Mouse (Mus musculus) brain, embryonic 14.5 days (tissue): ENCODE results near the gene Ccdc60. TPM values are rescaled to one million over a fixed set of nuclear protein-coding genes. Genes with fewer than 3 reads are reported as not detected.
A peak's percentile ranks its signal among the peaks of the same experiment; 100 is the strongest.
"Not testable (repeated sequence)": the region's sequence is repeated elsewhere in the genome, so short reads cannot be mapped to it uniquely, and the experiment has no call there.

Experiments used
- DNase-seq: peaks from one replicate; pipeline ENCODE4 v3.0.0-alpha.2; 2011; ENCODE audit warnings: low read depth
- CTCF ChIP-seq: fragments of 200-500 bp; IDR thresholded peaks from 2 replicates; pipeline ENCODE4 v1.5.1; 2012; ENCODE audit warnings: inconsistent platforms, mild to moderate bottlenecking, moderate library complexity, borderline replicate concordance; ENCODE audit not compliant: insufficient read depth, insufficient read length; ENCODE audit errors: extremely low read depth
- POLR2A ChIP-seq: fragments of 200-500 bp; IDR thresholded peaks from 2 replicates; pipeline ENCODE4 v1.6.1; 2012; ENCODE audit warnings: mild to moderate bottlenecking, inconsistent platforms, borderline replicate concordance; ENCODE audit not compliant: poor library complexity, insufficient read depth, insufficient read length, severe bottlenecking; ENCODE audit errors: extremely low read depth
- polyA plus RNA-seq: library from polyadenylated mRNA; depleted of rRNA; stranded (reverse); fragments of >200 nt; gene quantifications from 2 replicates; pipeline ENCODE4 v1.2.3, GENCODE M21; 2012; rRNA removed

The Ccdc60 gene
- polyA plus RNA-seq: 1.2 and 2.7 TPM in 2 replicates

DNA sequence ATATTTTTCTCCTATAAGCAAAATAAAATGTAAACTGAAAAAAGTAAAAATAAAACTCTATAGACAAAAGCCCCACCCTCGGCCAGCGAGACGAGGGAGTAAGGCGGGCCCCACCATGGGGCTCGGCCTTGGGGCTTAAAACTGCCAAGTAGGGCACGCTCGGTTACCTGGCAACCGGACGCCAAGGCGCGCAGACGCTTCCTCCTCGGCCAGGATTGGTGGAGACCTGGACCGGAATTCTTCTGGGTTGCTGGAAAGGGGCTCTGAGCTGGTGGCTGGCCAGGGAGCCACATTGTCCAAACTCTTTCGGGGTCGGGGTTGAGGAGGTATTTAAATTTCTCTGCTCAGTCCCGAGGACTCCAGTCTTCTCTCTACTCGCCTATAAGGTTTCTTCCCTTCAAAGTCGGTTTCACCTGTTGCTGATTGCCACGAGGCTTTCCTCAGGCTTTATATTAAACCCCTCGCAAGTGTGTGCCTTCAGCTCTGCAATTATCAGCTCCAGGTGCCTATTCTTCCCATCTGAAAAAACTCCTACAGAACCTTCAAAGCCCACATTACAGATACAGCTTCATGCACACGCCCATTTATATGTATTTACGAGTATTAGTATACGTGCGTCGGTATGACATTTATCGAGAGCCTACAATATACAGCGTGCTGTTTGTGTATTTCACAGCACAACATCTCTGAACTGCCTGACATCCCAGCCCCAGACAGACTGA is at the start of gene Ccdc60:
Gene Ccdc60 (minus strand): TSS at position 137 of the 722 bp plus-strand sequence.
- peak; percentile 88 for DNase-seq
- TF ChIP-seq CTCF: no peak
- no peak for TF ChIP-seq POLR2A

DNA sequence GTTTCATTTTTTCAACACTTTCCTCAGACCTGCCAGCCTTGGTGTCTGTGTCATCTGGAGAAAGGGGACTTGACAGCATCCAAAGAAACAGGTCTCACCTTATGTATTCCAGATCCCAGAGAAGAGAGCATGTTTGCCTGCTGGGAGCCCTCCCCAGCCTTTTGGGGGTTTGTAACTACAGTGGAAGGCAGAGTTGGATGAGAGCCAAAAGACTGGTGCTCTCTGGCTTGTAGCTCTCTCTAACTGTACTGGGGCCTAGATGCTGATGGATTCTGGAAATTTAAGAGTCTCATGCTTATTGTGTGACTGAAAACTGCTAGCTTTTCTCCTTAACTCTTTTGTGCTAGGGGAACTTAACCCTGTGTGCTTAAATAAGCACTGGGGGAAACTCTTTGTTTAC is 47.4 kb upstream of the Ccdc60 start:
- peak; percentile 79 for DNase-seq
- TF ChIP-seq POLR2A (no peak), CTCF (no peak)

DNA sequence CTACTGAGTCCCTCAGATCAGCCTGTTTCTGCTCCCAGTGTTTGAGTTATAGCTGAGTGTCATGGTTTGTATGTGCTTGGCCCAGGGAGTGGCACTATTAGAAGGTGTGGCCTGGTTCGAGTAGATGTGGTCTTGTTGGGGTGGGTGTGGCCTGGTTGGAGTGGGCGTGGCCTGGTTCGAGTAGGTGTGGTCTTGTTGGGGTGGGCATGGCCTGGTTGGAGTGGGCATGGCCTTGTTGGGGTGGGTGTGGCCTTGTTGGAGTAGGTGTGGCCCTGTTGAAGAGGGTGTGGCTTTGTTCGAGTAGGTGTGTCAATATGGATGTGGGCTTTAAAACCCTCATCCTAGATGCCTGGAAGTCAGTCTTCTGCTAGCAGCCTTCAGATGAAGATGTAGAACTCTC is 40.1 kb upstream of the Ccdc60 start:
- TF ChIP-seq CTCF (no peak), POLR2A (no peak)
- DNase-seq: no peak

DNA sequence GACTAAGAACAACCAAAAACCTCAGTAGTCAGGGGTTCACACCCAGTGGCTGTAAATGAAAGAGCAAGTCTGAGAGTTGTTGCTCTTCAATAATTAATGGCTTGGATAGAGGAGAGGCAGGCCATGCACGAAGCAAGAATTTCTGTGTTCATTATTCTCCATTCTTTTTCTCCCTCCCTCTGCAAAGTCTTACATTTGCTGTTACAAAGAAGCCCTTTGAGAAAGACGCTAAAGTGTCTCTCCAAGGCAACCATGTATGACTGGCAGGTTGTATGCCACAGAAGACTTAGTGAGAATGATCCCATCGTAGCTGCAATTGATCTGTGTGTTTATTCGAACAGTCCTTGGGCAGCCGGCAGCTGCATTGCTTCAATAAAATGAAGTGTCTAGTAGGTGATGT is 34.6 kb upstream of the Ccdc60 start:
- TF ChIP-seq CTCF (no peak), POLR2A (no peak)

DNA sequence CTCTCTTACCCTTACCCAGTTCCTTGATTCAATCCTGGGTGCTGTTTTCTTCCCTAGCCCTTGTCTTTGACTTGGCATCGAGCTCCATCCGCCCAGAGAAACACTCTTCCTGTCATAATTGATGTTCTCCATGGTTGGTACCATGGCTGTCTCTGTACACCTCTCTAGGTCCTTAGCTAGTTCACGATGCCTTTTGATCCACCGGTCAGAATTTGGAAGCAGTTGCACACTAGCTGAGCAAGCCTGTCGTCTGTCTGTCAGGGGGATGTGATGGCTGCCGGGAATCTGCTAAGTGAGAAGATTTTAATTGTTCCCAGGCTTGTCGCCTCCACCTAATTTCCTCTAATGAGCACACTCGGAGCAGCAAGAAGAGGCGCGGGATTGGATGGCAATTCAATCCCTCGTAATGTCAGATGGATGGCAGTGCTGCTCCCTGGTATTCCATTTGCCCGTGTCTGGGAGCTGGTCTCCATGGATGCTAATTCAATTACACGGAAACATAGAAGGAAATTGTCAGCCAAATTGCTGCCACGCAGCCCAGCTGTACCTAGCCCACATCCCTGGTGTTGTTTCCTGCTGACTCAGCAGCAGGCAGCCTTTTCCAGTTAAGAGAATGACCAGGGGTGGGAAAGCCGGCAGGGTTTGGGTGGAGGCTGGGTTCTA is 33.7 kb upstream of the Ccdc60 start:
- peak; percentile 96 for DNase-seq
- no peak for TF ChIP-seq CTCF
- TF ChIP-seq POLR2A: no peak

More for the DNA sequence above, 34.6 kb upstream of the Ccdc60 start:
- DNase-seq: peak; percentile 61

DNA sequence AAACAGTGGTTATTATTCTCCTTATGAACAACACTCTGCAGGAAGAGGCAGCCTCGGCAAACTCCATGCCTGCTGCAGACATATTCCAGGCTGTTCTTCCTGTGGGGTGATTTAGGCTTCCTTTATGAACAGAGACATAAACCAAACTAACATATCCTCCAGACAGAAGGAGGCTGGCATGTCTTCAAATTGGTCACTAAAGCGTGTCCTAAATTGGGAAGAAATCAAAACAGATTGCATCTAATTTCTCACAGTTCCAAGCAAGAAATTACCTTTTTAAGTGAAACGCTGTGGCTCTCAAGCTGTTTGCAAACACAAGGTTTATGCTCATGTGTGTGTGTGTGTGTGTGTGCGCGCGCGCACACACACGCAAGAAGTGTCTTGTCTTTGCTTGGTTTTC is 24.9 kb upstream of the Ccdc60 start:
- DNase-seq: peak; percentile 51
- TF ChIP-seq CTCF: no peak

DNA sequence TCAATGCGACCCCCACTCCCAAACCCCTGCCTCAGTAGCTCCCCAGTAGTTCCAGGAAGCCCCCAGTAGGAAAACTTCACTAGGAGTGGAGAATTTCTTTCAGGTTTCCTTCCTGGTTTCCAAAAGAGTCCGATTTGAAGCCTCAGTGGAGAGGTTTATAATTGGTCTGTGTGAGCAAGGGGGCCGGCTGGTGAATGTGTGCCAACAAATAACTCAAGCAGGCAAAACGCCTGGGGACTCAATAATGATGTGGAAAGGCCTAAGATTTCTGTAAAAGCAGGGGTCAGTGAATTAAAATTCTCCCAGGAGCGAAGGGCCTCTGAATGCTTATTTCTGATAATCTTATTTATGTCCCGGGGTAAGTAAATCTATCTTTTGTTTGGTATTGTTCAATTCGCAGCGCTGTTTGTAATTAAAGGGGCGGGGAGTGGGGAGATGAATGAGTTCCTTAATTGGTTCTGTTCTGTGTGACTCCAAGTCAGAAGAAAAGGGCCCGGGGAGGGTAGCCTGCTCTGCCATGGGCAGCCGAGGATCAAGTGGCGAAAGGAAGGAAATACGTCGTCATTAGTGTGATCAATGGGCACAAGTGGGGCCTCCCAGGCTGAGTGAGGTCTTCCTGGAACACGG is 23.4 kb upstream of the Ccdc60 start:
- TF ChIP-seq CTCF: no peak
- TF ChIP-seq POLR2A: no peak
- DNase-seq: peak; percentile 93

DNA sequence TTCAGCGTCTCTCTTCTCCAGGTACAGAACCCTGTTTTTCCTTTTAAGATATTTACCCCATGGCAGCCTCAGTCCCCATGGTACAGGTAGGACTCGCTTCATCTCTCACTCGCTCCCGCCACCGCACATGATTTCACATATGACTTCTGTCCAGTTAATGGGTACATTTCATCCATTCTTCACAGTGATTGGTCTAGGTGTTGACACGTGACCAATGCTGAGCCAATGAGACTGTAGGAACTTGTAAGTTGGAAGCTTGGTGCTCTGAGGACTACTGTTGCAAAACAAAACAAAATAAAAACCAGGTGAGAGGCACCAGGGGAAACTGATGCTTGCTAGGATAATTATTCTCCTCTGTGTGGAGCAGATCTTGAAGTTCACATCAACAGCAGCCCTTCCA is 22.9 kb upstream of the Ccdc60 start:
- no peak for TF ChIP-seq POLR2A
- TF ChIP-seq CTCF: no peak
- DNase-seq: no peak

DNA sequence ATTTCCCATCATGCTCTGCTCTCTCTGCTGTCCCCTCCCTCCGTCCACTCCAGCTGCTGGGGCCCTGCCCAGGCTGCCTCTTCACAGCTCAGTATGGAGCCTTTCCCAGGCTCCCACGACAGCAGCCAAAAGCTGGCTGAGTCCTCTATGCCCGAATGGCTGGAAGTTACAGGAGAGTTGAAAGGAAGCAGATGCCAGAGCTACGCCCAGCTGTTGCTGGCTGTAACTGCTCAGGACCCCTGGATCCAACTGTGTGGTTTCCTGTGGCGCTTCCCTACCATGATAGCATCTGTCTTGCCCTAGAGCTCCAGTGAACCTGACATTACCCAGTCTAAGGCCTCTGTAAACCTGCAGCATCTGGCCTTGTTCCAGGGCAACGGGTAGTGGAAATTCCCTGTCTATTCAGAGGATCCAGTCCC is 20.6 kb upstream of the Ccdc60 start:
- peak; percentile 67 for DNase-seq
- TF ChIP-seq CTCF (no peak), POLR2A (no peak)

DNA sequence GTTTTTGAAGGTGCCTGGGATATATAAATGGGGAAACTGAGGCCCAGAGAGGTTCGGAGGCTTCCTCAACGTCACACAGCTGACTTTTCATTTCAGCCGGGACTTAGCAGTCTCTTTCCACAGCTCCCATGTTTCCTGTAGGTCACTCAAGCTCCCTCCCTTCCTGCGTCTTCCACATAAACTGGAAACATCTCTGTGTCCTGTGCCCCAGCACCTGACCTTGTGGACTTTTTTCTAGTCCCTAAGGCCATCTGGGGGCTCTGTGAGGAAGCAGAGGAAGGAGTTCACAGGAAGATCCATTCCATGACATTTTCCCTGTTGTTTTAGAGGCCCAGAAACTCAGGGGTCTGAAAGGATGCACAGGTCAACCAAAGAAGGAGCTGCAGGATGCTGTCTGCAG is 16.8 kb upstream of the Ccdc60 start:
- DNase-seq: no peak
- TF ChIP-seq CTCF: no peak
- TF ChIP-seq POLR2A: no peak

DNA sequence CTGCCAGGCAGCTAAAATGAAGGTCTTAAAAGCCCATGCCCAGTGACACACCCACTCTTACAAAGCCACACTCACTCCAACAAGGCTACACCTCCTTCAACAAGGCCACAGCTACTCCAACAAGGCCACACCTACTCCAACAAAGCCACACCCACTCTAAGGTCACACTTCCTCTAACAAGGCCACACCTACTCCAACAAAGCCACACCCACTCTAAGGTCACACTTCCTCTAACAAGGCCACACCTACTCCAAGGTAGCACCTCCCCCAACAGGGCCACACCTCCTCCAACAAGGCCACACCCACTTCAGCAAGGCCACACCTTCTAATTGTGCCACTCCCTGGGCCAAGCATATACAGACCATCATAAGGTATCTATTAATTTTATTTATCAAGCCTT is 16.4 kb upstream of the Ccdc60 start:
- not testable (repeated sequence) for DNase-seq

DNA sequence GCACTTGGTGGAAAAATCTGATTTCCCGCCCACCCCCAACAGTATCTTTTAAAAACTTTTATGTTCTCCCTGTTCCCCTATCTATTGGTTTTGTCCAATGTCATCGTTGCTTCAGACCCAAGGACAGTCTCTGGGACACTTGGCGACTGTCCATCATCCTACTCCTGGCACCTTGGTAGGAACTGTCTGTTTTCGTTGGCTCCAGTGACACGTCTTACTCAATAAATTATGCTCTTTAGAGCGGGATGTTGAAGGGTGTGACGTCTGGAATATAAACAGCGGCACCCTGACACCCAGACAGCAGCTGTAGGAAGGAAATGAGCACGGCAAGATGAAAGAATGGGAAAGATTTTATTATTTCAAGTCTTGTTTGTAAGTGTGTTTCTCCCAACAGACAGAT is 12.2 kb upstream of the Ccdc60 start:
- DNase-seq: no peak
- no peak for TF ChIP-seq CTCF
- TF ChIP-seq POLR2A: no peak

DNA sequence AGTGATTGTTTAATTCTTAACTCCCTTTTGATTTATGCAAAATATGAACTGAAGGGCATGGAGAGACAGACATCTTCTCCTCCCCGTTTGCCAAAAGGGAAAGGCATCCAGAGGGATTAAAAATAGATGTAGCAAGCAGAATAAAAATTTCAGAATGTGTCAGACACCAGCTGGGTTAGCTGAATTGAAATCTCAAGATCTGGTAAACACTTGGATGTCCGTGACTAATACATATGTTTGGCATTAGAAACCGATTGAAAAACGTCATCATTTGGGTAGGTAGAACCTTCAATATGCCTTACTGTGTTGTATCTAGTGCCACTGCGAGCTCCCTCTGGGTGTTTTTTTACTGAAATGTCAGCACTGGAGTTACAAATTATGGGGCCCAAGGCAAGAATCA is 4.7 kb upstream of the Ccdc60 start:
- DNase-seq: peak; percentile 51
- TF ChIP-seq CTCF: no peak
- TF ChIP-seq POLR2A: no peak
